Comparison of ENCODE assay signal across 9 mouse cellular contexts in the genomic region with DNA sequence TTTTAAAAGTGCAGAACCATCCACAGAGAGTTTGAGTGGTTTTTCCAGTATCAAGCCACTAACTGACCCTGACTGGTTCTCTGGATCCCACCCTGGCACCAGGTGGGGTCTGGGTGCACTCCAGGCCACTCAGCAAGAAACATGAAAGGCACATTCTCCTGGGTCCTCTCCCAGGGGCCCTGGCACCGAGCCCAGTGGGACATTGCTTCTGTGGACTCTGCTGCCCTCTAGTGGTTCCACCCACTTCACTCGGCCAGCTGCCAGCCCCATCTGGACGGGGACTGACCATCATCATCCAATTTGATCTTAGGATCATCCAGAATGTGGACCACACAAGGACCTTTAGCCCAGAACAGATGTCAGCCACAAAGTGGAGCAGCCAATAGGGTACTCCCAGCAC. TPM values are rescaled to one million over a fixed set of nuclear protein-coding genes. Genes with fewer than 3 reads are reported as not detected.
DNase-seq lines count a peak whose midpoint lies in the region; ATAC-seq and TF ChIP-seq lines count a peak whose summit lies in the region.
"Had no signal": no experiment of that assay in that cellular context is flagged by ENCODE, and none has a peak within 500 bp of the region (broad histone marks: within the 10 kb centered on the region; RNA-seq: fewer than 3 reads in every experiment).

No protein-coding gene starts in this region.

- no peak overlapping the region for H3K9ac ChIP-seq in forebrain, embryonic 13.5 days
- H3K9ac ChIP-seq in hindbrain, postnatal 0 days (replicated peaks; ENCODE audit: low read length): no peak overlapping the region
- H3K9ac ChIP-seq in limb, embryonic 11.5 days (ENCODE audit: low read length): no peak overlapping the region
- H3K9ac ChIP-seq: embryonic facial prominence, embryonic 13.5 days had no signal

- TF ChIP-seq CTCF in hindbrain, postnatal 0 days (IDR thresholded peaks at IDR 0.05; ENCODE audit: low read depth): peak; percentile 97

- H3K4me2 ChIP-seq in forebrain, embryonic 13.5 days: no peak overlapping the region
- H3K4me2 ChIP-seq in hindbrain, postnatal 0 days (ENCODE audit: low read depth, low read length): no peak overlapping the region
- H3K4me2 ChIP-seq in limb, embryonic 11.5 days (ENCODE audit: low read depth, severe bottlenecking): no peak overlapping the region
- H3K4me2 ChIP-seq: embryonic facial prominence, embryonic 13.5 days had no signal

- ATAC-seq in forebrain, embryonic 13.5 days: 0 out of 2 replicates have a peak, but pooled peaks have one; percentile 21
- 0 out of 2 replicates have a peak, but pooled peaks have one; percentile 15 for ATAC-seq in hindbrain, postnatal 0 days
- no peak for ATAC-seq in limb, embryonic 11.5 days (ENCODE audit: insufficient number of reproducible peaks, low FRiP score, low TSS enrichment, low read depth)

- H3K4me1 ChIP-seq in forebrain, embryonic 13.5 days: peaks cover 4% of the 10 kb centered on the region; the same call in 1 of the 2 replicates
- no peaks in the 10 kb centered on the region; the same call in 1 of the 2 replicates for H3K4me1 ChIP-seq in hindbrain, postnatal 0 days (ENCODE audit: insufficient read depth, low read length)
- H3K4me1 ChIP-seq in limb, embryonic 11.5 days (ENCODE audit: control insufficient read depth, insufficient read depth, low read length): no peaks in the 10 kb centered on the region

- H3K27me3 ChIP-seq in forebrain, embryonic 13.5 days: 0 out of 2 replicates have a peak, but pooled peaks cover 16% of the 10 kb centered on the region
- H3K27me3 ChIP-seq in hindbrain, postnatal 0 days (ENCODE audit: insufficient read depth, low read length): no peaks in the 10 kb centered on the region
- H3K27me3 ChIP-seq in limb, embryonic 11.5 days (ENCODE audit: control insufficient read depth, insufficient read depth, low read length): no peaks in the 10 kb centered on the region

- no peak overlapping the region for H3K27ac ChIP-seq in forebrain, embryonic 13.5 days
- no peak overlapping the region for H3K27ac ChIP-seq in hindbrain, postnatal 0 days
- no peak overlapping the region for H3K27ac ChIP-seq in limb, embryonic 11.5 days (replicated peaks; ENCODE audit: low read depth, low read length)
- H3K27ac ChIP-seq: embryonic facial prominence, embryonic 13.5 days had no signal

- H3K4me3 ChIP-seq in forebrain, embryonic 13.5 days: no peak overlapping the region
- H3K4me3 ChIP-seq in hindbrain, postnatal 0 days (ENCODE audit: low read length): no peak overlapping the region
- no peak overlapping the region for H3K4me3 ChIP-seq in limb, embryonic 11.5 days (ENCODE audit: low read depth, low read length)
- H3K4me3 ChIP-seq: embryonic facial prominence, embryonic 13.5 days had no signal

- no peaks in the 10 kb centered on the region for H3K36me3 ChIP-seq in forebrain, embryonic 13.5 days (ENCODE audit: poor library complexity, severe bottlenecking)
- H3K36me3 ChIP-seq in hindbrain, postnatal 0 days (ENCODE audit: insufficient read depth, low read length): no peaks in the 10 kb centered on the region
- no peaks in the 10 kb centered on the region for H3K36me3 ChIP-seq in limb, embryonic 11.5 days (ENCODE audit: control insufficient read depth, insufficient read depth, low read length)
- H3K36me3 ChIP-seq: embryonic facial prominence, embryonic 13.5 days had no signal

- H3K9me3 ChIP-seq in forebrain, embryonic 13.5 days (replicated peaks): no peaks in the 10 kb centered on the region
- no peaks in the 10 kb centered on the region for H3K9me3 ChIP-seq in hindbrain, postnatal 0 days (ENCODE audit: low read length)
- no peaks in the 10 kb centered on the region for H3K9me3 ChIP-seq in limb, embryonic 11.5 days (ENCODE audit: control insufficient read depth, low read length)
- H3K9me3 ChIP-seq: embryonic facial prominence, embryonic 13.5 days had no signal

- WGBS in forebrain, embryonic 13.5 days: 0% methylated on average over 3 of the region's 3 CpGs
- 0% methylated on average over 3 of the region's 3 CpGs for WGBS in hindbrain, postnatal 0 days
- WGBS in limb, embryonic 11.5 days: 1% methylated on average over 3 of the region's 3 CpGs

- peak; percentile 66 to 80 for DNase-seq in left cerebral cortex, adult 18-20 months (ENCODE audit: low spot score in 2 of 2)
- DNase-seq in left cerebral cortex, adult 11 months (ENCODE audit: low spot score): no peak
- DNase-seq in adrenal gland, postnatal 4 days (ENCODE audit: low spot score in 2 of 2): peak; percentile 70
- peak; percentile 85 for DNase-seq in hindbrain, postnatal 0 days (ENCODE audit: low spot score)
- DNase-seq in limb, embryonic 11.5 days (ENCODE audit: low spot score): peak; percentile 86
- DNase-seq in ovary, adult 18-20 months (ENCODE audit: low spot score): peak; percentile 20
- DNase-seq in thymus, postnatal 36 days: peak; percentile 57

RNA-seq across cellular contexts. Expression of a gene that starts 15.6 kb away (rescaled TPM):
- 100 to 1,000 TPM in 1 of 2 experiments, 10 to 100 TPM in 1; 91.4 to 100 TPM for total RNA-seq in left cerebral cortex, adult 18-20 months (2021)
- 10 to 100 TPM; 64.6 to 65.1 TPM for total RNA-seq in adrenal gland, postnatal 4 days (2021)
- 17.8 and 19.2 TPM in 2 replicates for polyA plus RNA-seq in forebrain, embryonic 13.5 days (2015; fragmentation: Nextera tagmentation; extraction: Ambion mirVana)
- 91.3 and 94.0 TPM in 2 replicates for total RNA-seq in hindbrain, postnatal 0 days (2014; rRNA removed)
- polyA plus RNA-seq in hindbrain, postnatal 0 days (2015; fragmentation: Nextera tagmentation; extraction: Ambion mirVana): 13.7 and 14.4 TPM in 2 replicates
- polyA plus RNA-seq in limb, embryonic 11.5 days (2014; fragmentation: Nextera tagmentation; extraction: Ambion mirVana): 17.1 and 19.7 TPM in 2 replicates
